Mouse (Mus musculus) granulocyte monocyte progenitor cell, adult 5-6 weeks (primary cell): ENCODE results near the gene Coa5. TPM values are rescaled to one million over a fixed set of nuclear protein-coding genes. Genes with fewer than 3 reads are reported as not detected.

Experiments
- ATAC-seq: replicated peaks from 2 replicates; pipeline ENCODE4 v1.8.0; 2016; ENCODE audit warnings: mild to moderate bottlenecking, moderate TSS enrichment, inconsistent platforms; ENCODE audit not compliant: poor library complexity, severe bottlenecking
- total RNA-seq, 2 experiments: library from RNA; stranded (forward) in 1 of 2; stranded (reverse) in 1 of 2; fragments of 200-712, 200-1000 nt in 1 of 2; fragments of >200 nt in 1 of 2; fragmentation: Nextera tagmentation in 1 of 2; gene quantifications; 2 replicates each; pipeline ENCODE4 v1.2.3; 2014 to 2017

The Coa5 gene
- total RNA-seq, 2 experiments from 2014 or later = 69.1 to 79.4 TPM

- no peak for ATAC-seq
These were observed 13.2 kb upstream of the Coa5 start for GRCm38 (mm10) chr1:37442848-37443835.

- no peak for ATAC-seq
These were observed 6.5 kb upstream of the Coa5 start for GRCm38 (mm10) chr1:37436419-37436818.

- ATAC-seq = no peak
These were observed 466 bp upstream of the Coa5 start for GRCm38 (mm10) chr1:37430297-37430840.

GRCm38 (mm10) chr1:37428911-37429310 is 992 bp downstream of the Coa5 start:
- ATAC-seq = no peak

- 0 out of 2 replicates have a peak, but pooled peaks have one; percentile 8 for ATAC-seq
These were observed 2.6 kb downstream of the Coa5 start for GRCm38 (mm10) chr1:37427144-37427875.

GRCm38 (mm10) chr1:37419420-37419819 is 10.5 kb downstream of the Coa5 start:
- peak; percentile 100 for ATAC-seq

GRCm38 (mm10) chr1:37415394-37415793 is 14.5 kb downstream of the Coa5 start:
- no peak for ATAC-seq

- no peak for ATAC-seq
These were observed 20.3 kb downstream of the Coa5 start for GRCm38 (mm10) chr1:37409647-37410046.

GRCm38 (mm10) chr1:37408678-37409077 is 21.2 kb downstream of the Coa5 start:
- ATAC-seq = no peak

GRCm38 (mm10) chr1:37408059-37408458 is 21.8 kb downstream of the Coa5 start:
- peak; percentile 59 for ATAC-seq

- no peak for ATAC-seq
These were observed 22.7 kb downstream of the Coa5 start for GRCm38 (mm10) chr1:37407228-37407627.

GRCm38 (mm10) chr1:37405137-37405536 is 24.8 kb downstream of the Coa5 start:
- ATAC-seq = no peak

GRCm38 (mm10) chr1:37401687-37402086 is 28.2 kb downstream of the Coa5 start:
- ATAC-seq = peak; percentile 82

GRCm38 (mm10) chr1:37399734-37400133 is 30.2 kb downstream of the Coa5 start:
- ATAC-seq = no peak

GRCm38 (mm10) chr1:37398961-37399360 is 30.9 kb downstream of the Coa5 start:
- ATAC-seq = no peak

GRCm38 (mm10) chr1:37396481-37396880 is 33.4 kb downstream of the Coa5 start:
- no peak for ATAC-seq

GRCm38 (mm10) chr1:37393174-37393573 is 36.7 kb downstream of the Coa5 start:
- no peak for ATAC-seq

- no peak for ATAC-seq
These were observed 43.4 kb downstream of the Coa5 start for GRCm38 (mm10) chr1:37386448-37386971.

- ATAC-seq = no peak
These were observed 45.6 kb downstream of the Coa5 start for GRCm38 (mm10) chr1:37384304-37384703.

GRCm38 (mm10) chr1:37380913-37381312 is 49.0 kb downstream of the Coa5 start:
- ATAC-seq = no peak

- ATAC-seq = no peak
These were observed 50.4 kb downstream of the Coa5 start for GRCm38 (mm10) chr1:37379536-37379935.
